In the genomic region with DNA sequence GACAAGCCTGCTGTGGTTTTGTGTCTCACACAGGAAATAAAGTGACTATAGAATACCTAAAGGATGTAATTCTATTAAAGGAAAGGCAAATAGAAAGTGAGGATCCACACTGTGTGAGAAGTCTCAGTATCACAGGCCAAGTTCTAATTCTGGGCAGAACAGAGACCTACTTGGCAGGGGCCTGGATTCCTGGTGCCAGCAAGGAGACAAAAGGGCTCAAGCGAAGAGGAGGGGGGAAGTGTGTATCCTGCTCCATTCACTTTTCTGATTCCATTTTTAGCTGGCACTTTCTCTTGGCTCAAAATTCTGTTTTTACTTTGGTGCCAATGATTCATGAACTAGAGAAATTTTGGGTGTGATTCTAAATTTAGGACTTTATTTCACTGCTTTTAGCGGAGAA, we compare ENCODE assay signal across 11 mouse cellular contexts.
A peak's percentile ranks its signal among the peaks of the same experiment; 100 is the strongest.
DNase-seq lines count a peak whose midpoint lies in the region; ATAC-seq and TF ChIP-seq lines count a peak whose summit lies in the region.
"Had no signal": no experiment of that assay in that cellular context is flagged by ENCODE, and none has a peak within 500 bp of the region (broad histone marks: within the 10 kb centered on the region; RNA-seq: fewer than 3 reads in every experiment).

No protein-coding gene starts in this region.

- no peak for TF ChIP-seq CTCF in midbrain, postnatal 0 days (IDR thresholded peaks at IDR 0.05)

- DNase-seq in hindbrain, embryonic 11.5 days (ENCODE audit: low spot score): no peak
- peak; percentile 51 to 63 for DNase-seq in cerebellum, adult 18-20 months
- DNase-seq in heart, postnatal 25 days (ENCODE audit: low spot score): peak; percentile 5
- DNase-seq in midbrain, postnatal 0 days (ENCODE audit: low spot score): peak; percentile 71
- DNase-seq in ovary, postnatal 10 days (ENCODE audit: low spot score): no peak
- DNase-seq in kidney, adult 18-20 months: no peak
- no peak for DNase-seq in lung, adult 18-20 months
- DNase-seq: thymus, postnatal 4 days had no signal

- 0 out of 2 replicates have a peak, but pooled peaks have one; percentile 49 for ATAC-seq in hindbrain, embryonic 13.5 days (ENCODE audit: low FRiP score)
- no peak for ATAC-seq in hindbrain, embryonic 11.5 days (ENCODE audit: low FRiP score)
- ATAC-seq in midbrain, postnatal 0 days (ENCODE audit: low FRiP score): no peak

- no peaks in the 10 kb centered on the region for H3K4me1 ChIP-seq in hindbrain, embryonic 13.5 days (replicated peaks)
- no peaks in the 10 kb centered on the region for H3K4me1 ChIP-seq in hindbrain, embryonic 11.5 days (replicated peaks; ENCODE audit: control insufficient read depth, insufficient read depth, low read length)
- H3K4me1 ChIP-seq in midbrain, postnatal 0 days (ENCODE audit: insufficient read depth, low read length): no peaks in the 10 kb centered on the region
- H3K4me1 ChIP-seq: neural tube, embryonic 13.5 days had no signal

- no peaks in the 10 kb centered on the region for H3K36me3 ChIP-seq in hindbrain, embryonic 13.5 days
- H3K36me3 ChIP-seq in hindbrain, embryonic 11.5 days (ENCODE audit: control insufficient read depth, insufficient read depth, low read length): no peaks in the 10 kb centered on the region
- no peaks in the 10 kb centered on the region for H3K36me3 ChIP-seq in midbrain, postnatal 0 days (ENCODE audit: insufficient read depth, low read length)
- H3K36me3 ChIP-seq: neural tube, embryonic 13.5 days had no signal

- no peak overlapping the region for H3K4me2 ChIP-seq in hindbrain, embryonic 13.5 days
- no peak overlapping the region for H3K4me2 ChIP-seq in hindbrain, embryonic 11.5 days (replicated peaks; ENCODE audit: low read depth, low read length)
- H3K4me2 ChIP-seq in midbrain, postnatal 0 days (ENCODE audit: low read depth, low read length, poor library complexity, severe bottlenecking): no peak overlapping the region
- H3K4me2 ChIP-seq: neural tube, embryonic 13.5 days had no signal

- no peak overlapping the region for H3K4me3 ChIP-seq in hindbrain, embryonic 13.5 days
- no peak overlapping the region for H3K4me3 ChIP-seq in hindbrain, embryonic 11.5 days (ENCODE audit: low read depth, low read length)
- H3K4me3 ChIP-seq in midbrain, postnatal 0 days (ENCODE audit: low read depth, low read length): no peak overlapping the region
- H3K4me3 ChIP-seq: neural tube, embryonic 13.5 days had no signal

- 72% methylated on average over 2 of the region's 2 CpGs for WGBS in hindbrain, embryonic 13.5 days
- WGBS in hindbrain, embryonic 11.5 days: 91% methylated on average over 2 of the region's 2 CpGs
- 71% methylated on average over 2 of the region's 2 CpGs for WGBS in midbrain, postnatal 0 days

- no peak overlapping the region for H3K27ac ChIP-seq in hindbrain, embryonic 13.5 days
- H3K27ac ChIP-seq in hindbrain, embryonic 11.5 days (ENCODE audit: low read depth, low read length): no peak overlapping the region
- no peak overlapping the region for H3K27ac ChIP-seq in midbrain, postnatal 0 days (ENCODE audit: low read depth, low read length)
- H3K27ac ChIP-seq: liver, embryonic 14.5 days; neural tube, embryonic 13.5 days had no signal

- no peaks in the 10 kb centered on the region for H3K27me3 ChIP-seq in hindbrain, embryonic 13.5 days
- no peaks in the 10 kb centered on the region for H3K27me3 ChIP-seq in hindbrain, embryonic 11.5 days (ENCODE audit: control insufficient read depth, insufficient read depth, low read length)
- no peaks in the 10 kb centered on the region for H3K27me3 ChIP-seq in midbrain, postnatal 0 days (ENCODE audit: insufficient read depth, low read length)
- H3K27me3 ChIP-seq: neural tube, embryonic 13.5 days had no signal

- H3K9me3 ChIP-seq in hindbrain, embryonic 13.5 days: no peaks in the 10 kb centered on the region
- no peaks in the 10 kb centered on the region; the same call in 1 of the 2 replicates for H3K9me3 ChIP-seq in hindbrain, embryonic 11.5 days (ENCODE audit: control insufficient read depth, low read length)
- peaks cover 6% of the 10 kb centered on the region for H3K9me3 ChIP-seq in midbrain, postnatal 0 days (ENCODE audit: low read length)
- H3K9me3 ChIP-seq: neural tube, embryonic 13.5 days had no signal

- H3K9ac ChIP-seq in hindbrain, embryonic 13.5 days: no peak overlapping the region
- no peak overlapping the region for H3K9ac ChIP-seq in hindbrain, embryonic 11.5 days (ENCODE audit: low read depth, low read length)
- no peak overlapping the region for H3K9ac ChIP-seq in midbrain, postnatal 0 days (replicated peaks; ENCODE audit: low read length, poor library complexity, severe bottlenecking)
- H3K9ac ChIP-seq: liver, embryonic 14.5 days; neural tube, embryonic 13.5 days had no signal

- intact Hi-C loops in heart, postnatal 25 days (cut with DNase I): no loop called here

Comparison
In these comparisons a context has a peak if more than half of its experiments do, and no peak if none do; other contexts are left out.
1. DNase-seq: peak in cerebellum, adult 18-20 months (2 of 2), heart, postnatal 25 days (single experiment) and midbrain, postnatal 0 days (single experiment); none in hindbrain, embryonic 11.5 days (single experiment), ovary, postnatal 10 days (single experiment), kidney, adult 18-20 months (single experiment) and lung, adult 18-20 months (0 of 2).